12 mouse cellular contexts compared by ENCODE assay signal in the genomic region with DNA sequence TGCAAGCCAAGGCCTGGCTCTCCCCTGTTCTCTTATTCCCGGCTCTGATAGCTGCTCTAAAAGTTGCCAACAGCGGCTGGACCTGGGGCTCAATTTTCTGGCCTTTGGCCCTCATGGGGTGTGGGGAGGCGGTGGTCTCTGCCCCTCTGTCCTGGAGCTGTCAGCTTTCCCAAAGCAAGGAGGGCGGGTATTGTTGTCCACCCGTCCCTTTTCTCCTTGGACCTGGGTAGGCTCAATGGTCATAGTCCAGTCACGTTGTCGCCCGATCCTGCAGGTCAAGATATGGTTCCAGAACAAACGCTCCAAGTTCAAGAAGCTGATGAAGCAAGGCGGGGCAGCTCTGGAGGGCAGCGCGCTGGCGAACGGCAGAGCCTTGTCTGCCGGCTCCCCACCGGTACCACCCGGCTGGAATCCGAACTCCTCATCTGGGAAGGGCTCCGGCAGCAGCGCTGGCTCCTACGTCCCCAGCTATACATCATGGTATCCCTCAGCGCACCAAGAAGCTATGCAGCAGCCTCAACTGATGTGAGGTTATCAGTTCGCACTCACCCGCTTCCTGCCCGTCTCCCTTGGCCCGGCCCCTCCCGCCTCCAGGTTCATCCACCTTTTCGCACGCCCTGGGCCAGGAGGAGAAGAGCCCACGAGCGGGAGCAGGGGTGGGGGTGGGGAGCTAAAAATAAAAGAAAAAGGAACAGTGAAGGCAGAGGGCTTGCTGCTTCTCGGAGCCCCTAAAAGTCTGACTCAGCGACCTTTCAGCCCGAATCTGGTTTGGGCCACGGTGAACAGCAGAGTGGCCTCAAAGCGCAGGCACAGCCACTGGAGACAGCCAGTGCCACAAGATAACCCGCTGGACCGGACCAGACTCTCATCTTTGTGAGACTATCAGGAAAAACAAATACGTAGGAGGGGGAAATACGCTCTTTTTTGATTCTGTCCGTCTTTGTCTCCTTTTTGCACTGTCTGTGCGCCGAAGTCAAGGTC. TPM values are rescaled to one million over a fixed set of nuclear protein-coding genes. Genes with fewer than 3 reads are reported as not detected.
A peak's percentile ranks its signal among the peaks of the same experiment; 100 is the strongest.
DNase-seq lines count a peak whose midpoint lies in the region; ATAC-seq and TF ChIP-seq lines count a peak whose summit lies in the region.
"Had no signal": no experiment of that assay in that cellular context is flagged by ENCODE, and none has a peak within 500 bp of the region (broad histone marks: within the 10 kb centered on the region; RNA-seq: fewer than 3 reads in every experiment).

No protein-coding gene starts in this region.

- intact Hi-C loops in heart, postnatal 14 days (cut with DNase I) = loop anchor here (2.0 to 5.0 kb wide), 2 partner anchors 13 to 80 kb away; a partner anchor contains a TSS

- H3K4me1 ChIP-seq in heart, embryonic 13.5 days = peaks cover 27% of the 10 kb centered on the region
- H3K4me1 ChIP-seq in G1E (ENCODE audit: insufficient read depth, low read depth, low read length) = peaks cover 53% of the 10 kb centered on the region
- H3K4me1 ChIP-seq in forebrain, embryonic 12.5 days = peaks cover 28% of the 10 kb centered on the region
- H3K4me1 ChIP-seq in midbrain, embryonic 12.5 days = peaks cover 28% of the 10 kb centered on the region

- H3K4me2 ChIP-seq in heart, embryonic 13.5 days = no peak overlapping the region
- H3K4me2 ChIP-seq in forebrain, embryonic 12.5 days = peak overlapping the region; percentile 61
- peak overlapping the region; percentile 11; the same call in 1 of the 2 replicates for H3K4me2 ChIP-seq in midbrain, embryonic 12.5 days (replicated peaks)

- TF ChIP-seq CTCF in G1E (IDR thresholded peaks at IDR 0.05; ENCODE audit: low read depth, low read length) = no peak

- 1% methylated on average over 43 of the region's 43 CpGs for WGBS in heart, embryonic 13.5 days
- 1% methylated on average over 43 of the region's 43 CpGs for WGBS in forebrain, embryonic 12.5 days
- 1% methylated on average over 43 of the region's 43 CpGs for WGBS in midbrain, embryonic 12.5 days

- peak overlapping the region; percentile 9; the same call in 1 of the 2 replicates for H3K4me3 ChIP-seq in heart, embryonic 13.5 days
- H3K4me3 ChIP-seq in G1E (ENCODE audit: low read depth, low read length) = peak overlapping the region; percentile 50; the same call in 1 of the 2 replicates
- peak overlapping the region; percentile 49 for H3K4me3 ChIP-seq in forebrain, embryonic 12.5 days (replicated peaks)
- H3K4me3 ChIP-seq in midbrain, embryonic 12.5 days = peak overlapping the region; percentile 46; the same call in 1 of the 2 replicates

- no peaks in the 10 kb centered on the region for H3K9me3 ChIP-seq in heart, embryonic 13.5 days
- no peaks in the 10 kb centered on the region for H3K9me3 ChIP-seq in G1E (replicated peaks)
- H3K9me3 ChIP-seq in forebrain, embryonic 12.5 days = no peaks in the 10 kb centered on the region
- no peaks in the 10 kb centered on the region for H3K9me3 ChIP-seq in midbrain, embryonic 12.5 days

- H3K27me3 ChIP-seq in heart, embryonic 13.5 days (replicated peaks) = peaks cover 96% of the 10 kb centered on the region
- peaks cover 80% of the 10 kb centered on the region for H3K27me3 ChIP-seq in G1E (ENCODE audit: insufficient read depth, low read length)
- H3K27me3 ChIP-seq in forebrain, embryonic 12.5 days = peaks cover 93% of the 10 kb centered on the region
- peaks cover 96% of the 10 kb centered on the region for H3K27me3 ChIP-seq in midbrain, embryonic 12.5 days

- no peak overlapping the region for H3K9ac ChIP-seq in heart, embryonic 13.5 days
- H3K9ac ChIP-seq in forebrain, embryonic 12.5 days = peak overlapping the region; percentile 76
- H3K9ac ChIP-seq in midbrain, embryonic 12.5 days (replicated peaks) = 0 out of 2 replicates have a peak overlapping the region, but pooled peaks have one; percentile 31

- H3K36me3 ChIP-seq in heart, embryonic 13.5 days = no peaks in the 10 kb centered on the region
- H3K36me3 ChIP-seq in G1E (replicated peaks) = peaks cover 9% of the 10 kb centered on the region
- H3K36me3 ChIP-seq in forebrain, embryonic 12.5 days (replicated peaks) = no peaks in the 10 kb centered on the region
- no peaks in the 10 kb centered on the region for H3K36me3 ChIP-seq in midbrain, embryonic 12.5 days

- no peak for ATAC-seq in heart, embryonic 13.5 days (ENCODE audit: extremely low read depth, insufficient number of reproducible peaks, low FRiP score, low TSS enrichment)
- no peak for ATAC-seq in G1E (ENCODE audit: extremely low read depth, insufficient number of reproducible peaks, low FRiP score, poor library complexity, severe bottlenecking)
- no peak for ATAC-seq in forebrain, embryonic 12.5 days (ENCODE audit: low FRiP score)
- no peak for ATAC-seq in midbrain, embryonic 12.5 days (ENCODE audit: low FRiP score, low read depth)

- DNase-seq in heart, postnatal 14 days = no peak
- DNase-seq in G1E (ENCODE audit: low spot score) = no peak
- DNase-seq in cerebellum, postnatal 4 days (ENCODE audit: low spot score in 2 of 2) = no peak
- no peak for DNase-seq in c-Kit-positive CD71-positive TER-119-positive erythroid progenitor cells, embryonic 14.5 days (ENCODE audit: low spot score)
- DNase-seq in thymus, postnatal 14 days = no peak
- DNase-seq: cerebellum, adult 8-10 months had no signal

- H3K27ac ChIP-seq in heart, embryonic 13.5 days (replicated peaks) = no peak overlapping the region
- H3K27ac ChIP-seq in forebrain, embryonic 12.5 days = peak overlapping the region; percentile 92
- H3K27ac ChIP-seq in midbrain, embryonic 12.5 days (replicated peaks) = 0 out of 2 replicates have a peak overlapping the region, but pooled peaks have one; percentile 39
- H3K27ac ChIP-seq: kidney, postnatal 0 days had no signal

RNA-seq across cellular contexts. Expression of a gene that starts 4.4 kb away (rescaled TPM):
- polyA plus RNA-seq in heart, embryonic 13.5 days (2015; fragmentation: Nextera tagmentation; extraction: Ambion mirVana) = 0.29 and 0.60 TPM in 2 replicates
- under 1 TPM; 0.44 to 0.60 TPM for total RNA-seq in heart, postnatal 14 days (2021)
- total RNA-seq in G1E (2014; fragmentation: Nextera tagmentation) (2.8 and 3.0 TPM in 2 replicates), G1E (2017) (0.41 and 0.98 TPM in 2 replicates)
- 2.4 and 3.4 TPM in 2 replicates for polyA plus RNA-seq in G1E (2012)
- polyA plus RNA-seq in forebrain, embryonic 12.5 days (2016; fragmentation: Nextera tagmentation; extraction: Ambion mirVana) = 207 and 300 TPM in 2 replicates
- 37.2 and 59.9 TPM in 2 replicates for polyA plus RNA-seq in midbrain, embryonic 12.5 days (2016; fragmentation: Nextera tagmentation; extraction: Ambion mirVana)
- total RNA-seq: liver, adult 2 months had no signal
- polyA plus RNA-seq: gonadal fat pad, adult 2 months; kidney, postnatal 0 days; liver, adult 2 months had no signal

RNA-seq across cellular contexts. Expression of a gene that starts 14.3 kb away (rescaled TPM):
- 0.09 and 0.33 TPM in 2 replicates for polyA plus RNA-seq in heart, embryonic 13.5 days (2015; fragmentation: Nextera tagmentation; extraction: Ambion mirVana)
- total RNA-seq in heart, postnatal 14 days (2021) = not detected
- not detected in 2 replicates for total RNA-seq in G1E (2014; fragmentation: Nextera tagmentation)
- not detected in 2 replicates for total RNA-seq in G1E (2017)
- not detected in 2 replicates for polyA plus RNA-seq in G1E (2012)
- 85.9 and 133 TPM in 2 replicates for polyA plus RNA-seq in forebrain, embryonic 12.5 days (2016; fragmentation: Nextera tagmentation; extraction: Ambion mirVana)
- 15.8 and 21.5 TPM in 2 replicates for polyA plus RNA-seq in midbrain, embryonic 12.5 days (2016; fragmentation: Nextera tagmentation; extraction: Ambion mirVana)
- total RNA-seq: liver, adult 2 months had no signal
- polyA plus RNA-seq: gonadal fat pad, adult 2 months; kidney, postnatal 0 days; liver, adult 2 months had no signal

Comparison
In these comparisons a context has a peak if more than half of its experiments do, and no peak if none do; other contexts are left out.
1. RNA of a gene that starts 14.3 kb away (polyA plus RNA-seq): 85.9 to 133 TPM in forebrain, embryonic 12.5 days and 15.8 to 21.5 TPM in midbrain, embryonic 12.5 days; 0.09 to 0.33 TPM in heart, embryonic 13.5 days and not detected in G1E; every median in the first group is over 10 times any median in the second.
2. Peak in every context shown above with its lines, with median percentiles within 50 percentile points of each other: H3K4me3 ChIP-seq.